ENCODE assay signal across 8 mouse cellular contexts in genomic region chr11:3575238-3575637, GRCm38 (mm10). TPM values are rescaled to one million over a fixed set of nuclear protein-coding genes. Genes with fewer than 3 reads are reported as not detected.
DNase-seq lines count a peak whose midpoint lies in the region.

No protein-coding gene starts in this region.

- peak; percentile 98 for DNase-seq in heart, adult 11 months
- DNase-seq in heart, postnatal 4 days: no peak
- DNase-seq in heart, adult 18-20 months: peak; percentile 62 to 81
- DNase-seq in kidney, adult 8-10 months: peak; percentile 55 to 62
- DNase-seq in lung, postnatal 25 days (ENCODE audit: low spot score): peak; percentile 61
- no peak for DNase-seq in cerebellum, adult 9-10 months
- no peak for DNase-seq in spleen, adult 12 weeks (ENCODE audit: low spot score)
- DNase-seq in cerebellum, adult 18-20 months: no peak

RNA-seq across cellular contexts. Expression of gene Smtn, which starts 34.8 kb away (rescaled TPM):
- total RNA-seq in heart, postnatal 4 days (2021): 100 to 1,000 TPM; 188 to 190 TPM
- total RNA-seq in heart, adult 18-20 months (2021): 100 to 1,000 TPM; 139 to 154 TPM

Comparison
In these comparisons a context has a peak if more than half of its experiments do, and no peak if none do; other contexts are left out.
1. DNase-seq: peak in heart, adult 11 months (single experiment), heart, adult 18-20 months (2 of 2), kidney, adult 8-10 months (2 of 2) and lung, postnatal 25 days (single experiment); none in heart, postnatal 4 days (single experiment), cerebellum, adult 9-10 months (single experiment), spleen, adult 12 weeks (single experiment) and cerebellum, adult 18-20 months (0 of 2).